Mouse (Mus musculus) neural tube, embryonic 12.5 days (tissue): Measurements from ENCODE around the gene Pla2g4b. TPM values are rescaled to one million over a fixed set of nuclear protein-coding genes. Genes with fewer than 3 reads are reported as not detected.

ENCODE experiments used
- ATAC-seq: fragments of 200-750 bp; cut with Nextera tagmentation; 2 replicates; pipeline ENCODE4 v1.8.0; 2017; ENCODE audit warnings: low read depth, mild to moderate bottlenecking, moderate TSS enrichment, moderate library complexity; ENCODE audit not compliant: low FRiP score
- H3K27ac ChIP-seq: fragments of 300-500 bp; sonication (generic); 2 replicates; pipeline ENCODE4 v1.5.1; 2016
- H3K27me3 ChIP-seq: fragments of 300-500 bp; sonication (generic); replicated peaks from 2 replicates; pipeline ENCODE4 v1.6.1; 2016; ENCODE audit warnings: mild to moderate bottlenecking
- H3K36me3 ChIP-seq: fragments of 300-500 bp; sonication (generic); 2 replicates; pipeline ENCODE4 v1.6.1; 2016; ENCODE audit warnings: mild to moderate bottlenecking
- H3K4me1 ChIP-seq: fragments of 300-500 bp; sonication (generic); 2 replicates; pipeline ENCODE4 v1.6.1; 2016
- H3K4me2 ChIP-seq: fragments of 300-500 bp; sonication (generic); replicated peaks from 2 replicates; pipeline ENCODE4 v1.6.1; 2016; ENCODE audit warnings: mild to moderate bottlenecking
- H3K4me3 ChIP-seq: fragments of 300-500 bp; sonication (generic); 2 replicates; pipeline ENCODE4 v1.5.1; 2016
- H3K9ac ChIP-seq: fragments of 300-500 bp; sonication (generic); 2 replicates; pipeline ENCODE4 v1.6.1; 2016; ENCODE audit warnings: mild to moderate bottlenecking
- H3K9me3 ChIP-seq: fragments of 300-500 bp; sonication (generic); 2 replicates; pipeline ENCODE4 v1.6.1; 2016; ENCODE audit warnings: mild to moderate bottlenecking
- WGBS: fragments of 180-500 bp; shearing (Covaris S2); methylation state at CpG from one replicate; pipeline ENCODE4 v1.1.7; 2016; 5-methylcytosine and 5-hydroxymethylcytosine counted together
- polyA plus RNA-seq: library from polyadenylated mRNA; unstranded; fragments of >200 nt; fragmentation: Nextera tagmentation; extraction: Ambion mirVana; gene quantifications from 2 replicates; pipeline ENCODE4 v1.2.1, GENCODE M21; 2016

Pla2g4b gene
- polyA plus RNA-seq, 1 experiment from 2014 or later = 4.6 TPM

GRCm38 (mm10) chr2:120051405-120051804 lies 18.2 kb downstream of the Pla2g4b start:
- Histone ChIP-seq H3K36me3 (no peaks in the 10 kb centered on the region), H3K9me3 (no peaks in the 10 kb centered on the region), H3K9ac (no peak overlapping the region), H3K27me3 (no peaks in the 10 kb centered on the region), H3K4me3 (no peak overlapping the region), H3K27ac (no peak overlapping the region), H3K4me1 (0 out of 2 replicates have a peak, but pooled peaks cover 6% of the 10 kb centered on the region), H3K4me2 (no peak overlapping the region)
- ATAC-seq = no peak
- WGBS = 69% methylated on average over 6 of the region's 6 CpGs

- no peaks in the 10 kb centered on the region for H3K4me1 ChIP-seq
- no peak overlapping the region for H3K4me2 ChIP-seq
- no peaks in the 10 kb centered on the region for H3K9me3 ChIP-seq
- H3K27ac ChIP-seq = no peak overlapping the region
- no peaks in the 10 kb centered on the region for H3K36me3 ChIP-seq
- H3K27me3 ChIP-seq = no peaks in the 10 kb centered on the region
- ATAC-seq = no peak
- no peak overlapping the region for H3K9ac ChIP-seq
- no peak overlapping the region for H3K4me3 ChIP-seq
- WGBS = 90% methylated on average over 12 of the region's 12 CpGs
Measured at GRCm38 (mm10) chr2:120054771-120055552, 21.7 kb downstream of the Pla2g4b start.

- no peaks in the 10 kb centered on the region for H3K4me1 ChIP-seq
- 92% methylated on average over 10 of the region's 10 CpGs for WGBS
- H3K27me3 ChIP-seq = no peaks in the 10 kb centered on the region
Measured at GRCm38 (mm10) chr2:120055923-120056322, 22.7 kb downstream of the Pla2g4b start.

GRCm38 (mm10) chr2:120058818-120059217 lies 25.6 kb downstream of the Pla2g4b start:
- Histone ChIP-seq H3K4me2 (no peak overlapping the region), H3K4me1 (no peaks in the 10 kb centered on the region), H3K36me3 (no peaks in the 10 kb centered on the region), H3K9me3 (no peaks in the 10 kb centered on the region), H3K4me3 (no peak overlapping the region), H3K9ac (no peak overlapping the region), H3K27ac (no peak overlapping the region), H3K27me3 (no peaks in the 10 kb centered on the region)
- 86% methylated on average over 4 of the region's 4 CpGs for WGBS
- no peak for ATAC-seq

More at GRCm38 (mm10) chr2:120055923-120056322, 22.7 kb downstream of the Pla2g4b start:
- no peak overlapping the region for H3K27ac ChIP-seq
- H3K4me3 ChIP-seq = no peak overlapping the region
- no peak overlapping the region for H3K4me2 ChIP-seq
- no peaks in the 10 kb centered on the region for H3K36me3 ChIP-seq
- no peak overlapping the region for H3K9ac ChIP-seq
- ATAC-seq = no peak
- no peaks in the 10 kb centered on the region for H3K9me3 ChIP-seq

- Histone ChIP-seq H3K9me3 (no peaks in the 10 kb centered on the region), H3K9ac (no peak overlapping the region), H3K27me3 (no peaks in the 10 kb centered on the region), H3K4me2 (no peak overlapping the region), H3K27ac (no peak overlapping the region), H3K36me3 (no peaks in the 10 kb centered on the region), H3K4me1 (no peaks in the 10 kb centered on the region), H3K4me3 (no peak overlapping the region)
- ATAC-seq = no peak
- WGBS = 86% methylated on average over 3 of the region's 3 CpGs
Measured at GRCm38 (mm10) chr2:120059466-120059865, 26.2 kb downstream of the Pla2g4b start.

GRCm38 (mm10) chr2:120060190-120060589 lies 27.0 kb downstream of the Pla2g4b start:
- WGBS = 70% methylated on average over 6 of the region's 6 CpGs
- H3K9ac ChIP-seq = no peak overlapping the region

GRCm38 (mm10) chr2:120060651-120061050 lies 27.4 kb downstream of the Pla2g4b start:
- H3K27me3 ChIP-seq = no peaks in the 10 kb centered on the region
- no peak overlapping the region for H3K9ac ChIP-seq
- 74% methylated on average over 9 of the region's 9 CpGs for WGBS
- no peaks in the 10 kb centered on the region for H3K9me3 ChIP-seq
- H3K4me1 ChIP-seq = no peaks in the 10 kb centered on the region
- H3K4me2 ChIP-seq = no peak overlapping the region
- no peaks in the 10 kb centered on the region for H3K36me3 ChIP-seq
- H3K27ac ChIP-seq = no peak overlapping the region
- no peak for ATAC-seq
- no peak overlapping the region for H3K4me3 ChIP-seq

More at GRCm38 (mm10) chr2:120060190-120060589, 27.0 kb downstream of the Pla2g4b start:
- H3K4me2 ChIP-seq = no peak overlapping the region
- H3K27me3 ChIP-seq = no peaks in the 10 kb centered on the region
- no peak overlapping the region for H3K4me3 ChIP-seq
- H3K36me3 ChIP-seq = no peaks in the 10 kb centered on the region
- H3K4me1 ChIP-seq = no peaks in the 10 kb centered on the region
- H3K27ac ChIP-seq = no peak overlapping the region
- ATAC-seq = no peak
- H3K9me3 ChIP-seq = no peaks in the 10 kb centered on the region

- no peak for ATAC-seq
- Histone ChIP-seq H3K9me3 (no peaks in the 10 kb centered on the region), H3K36me3 (no peaks in the 10 kb centered on the region), H3K4me2 (no peak overlapping the region), H3K4me3 (no peak overlapping the region), H3K27me3 (no peaks in the 10 kb centered on the region), H3K9ac (no peak overlapping the region), H3K27ac (no peak overlapping the region), H3K4me1 (no peaks in the 10 kb centered on the region)
- WGBS = 88% methylated on average over 8 of the region's 8 CpGs
Measured at GRCm38 (mm10) chr2:120062248-120062647, 29.0 kb downstream of the Pla2g4b start.

- WGBS = 85% methylated on average over 6 of the region's 6 CpGs
- H3K9ac ChIP-seq = no peak overlapping the region
- ATAC-seq = no peak
- H3K36me3 ChIP-seq = no peaks in the 10 kb centered on the region
- no peak overlapping the region for H3K27ac ChIP-seq
- H3K4me2 ChIP-seq = no peak overlapping the region
- no peaks in the 10 kb centered on the region for H3K4me1 ChIP-seq
- no peak overlapping the region for H3K4me3 ChIP-seq
- 0 out of 2 replicates have a peak, but pooled peaks cover 3% of the 10 kb centered on the region for H3K27me3 ChIP-seq
- H3K9me3 ChIP-seq = no peaks in the 10 kb centered on the region
Measured at GRCm38 (mm10) chr2:120064639-120065038, 31.4 kb downstream of the Pla2g4b start.

GRCm38 (mm10) chr2:120065243-120065642 lies 32.0 kb downstream of the Pla2g4b start:
- no peaks in the 10 kb centered on the region for H3K4me1 ChIP-seq
- no peak overlapping the region for H3K27ac ChIP-seq
- H3K4me3 ChIP-seq = no peak overlapping the region
- ATAC-seq = no peak
- H3K9me3 ChIP-seq = no peaks in the 10 kb centered on the region
- 90% methylated on average over 10 of the region's 10 CpGs for WGBS
- H3K27me3 ChIP-seq = 0 out of 2 replicates have a peak, but pooled peaks cover 3% of the 10 kb centered on the region
- no peaks in the 10 kb centered on the region for H3K36me3 ChIP-seq
- H3K4me2 ChIP-seq = no peak overlapping the region
- no peak overlapping the region for H3K9ac ChIP-seq

- Histone ChIP-seq H3K27ac (no peak overlapping the region), H3K9ac (no peak overlapping the region), H3K9me3 (no peaks in the 10 kb centered on the region), H3K36me3 (no peaks in the 10 kb centered on the region), H3K4me1 (no peaks in the 10 kb centered on the region), H3K4me2 (no peak overlapping the region), H3K27me3 (0 out of 2 replicates have a peak, but pooled peaks cover 3% of the 10 kb centered on the region), H3K4me3 (no peak overlapping the region)
- whole genome bisulfite sequencing = 90% methylated on average over 3 of the region's 3 CpGs
- ATAC-seq = no peak
Measured at GRCm38 (mm10) chr2:120066224-120066623, 33.0 kb downstream of the Pla2g4b start.

GRCm38 (mm10) chr2:120068555-120069465 lies 35.6 kb downstream of the Pla2g4b start:
- Histone ChIP-seq H3K27me3 (0 out of 2 replicates have a peak, but pooled peaks cover 3% of the 10 kb centered on the region), H3K4me1 (no peaks in the 10 kb centered on the region), H3K4me3 (no peak overlapping the region), H3K27ac (no peak overlapping the region), H3K9me3 (no peaks in the 10 kb centered on the region), H3K4me2 (0 out of 2 replicates have a peak overlapping the region, but pooled peaks have one; percentile 15), H3K36me3 (no peaks in the 10 kb centered on the region), H3K9ac (no peak overlapping the region)
- 43% methylated on average over 16 of the region's 16 CpGs for WGBS
- peak; percentile 25; the same call in 1 of the 2 replicates for ATAC-seq
